Comparison of ENCODE assay signal across 9 mouse cellular contexts in the genomic region with DNA sequence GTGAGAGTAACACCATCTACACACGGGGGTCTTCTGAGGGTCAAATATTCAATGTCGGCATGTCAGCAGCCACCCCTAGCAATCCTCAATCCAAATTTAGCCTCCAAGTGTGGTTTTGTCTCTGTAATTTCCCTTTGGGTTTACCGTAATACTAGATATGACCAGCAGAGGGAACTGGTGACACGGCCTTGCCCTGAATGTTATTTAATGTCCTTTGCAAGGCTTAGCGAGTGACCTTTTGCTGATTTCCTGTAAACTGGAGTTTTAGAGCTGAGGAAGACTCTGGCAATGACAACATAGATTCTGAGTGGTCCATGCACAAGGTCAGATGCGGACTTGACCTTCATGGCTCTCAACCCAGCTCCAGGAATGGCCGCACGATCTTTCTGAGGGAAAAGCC. TPM values are rescaled to one million over a fixed set of nuclear protein-coding genes. Genes with fewer than 3 reads are reported as not detected.
A peak's percentile ranks its signal among the peaks of the same experiment; 100 is the strongest.
DNase-seq lines count a peak whose midpoint lies in the region; ATAC-seq lines count a peak whose summit lies in the region.
"Had no signal": no experiment of that assay in that cellular context is flagged by ENCODE, and none has a peak within 500 bp of the region (broad histone marks: within the 10 kb centered on the region; RNA-seq: fewer than 3 reads in every experiment).

No protein-coding gene starts in this region.

- H3K9me3 ChIP-seq in embryonic facial prominence, embryonic 11.5 days (replicated peaks; ENCODE audit: control insufficient read depth, low read length) = no peaks in the 10 kb centered on the region
- H3K9me3 ChIP-seq in intestine, embryonic 16.5 days (ENCODE audit: control insufficient read depth, low read length) = no peaks in the 10 kb centered on the region
- no peaks in the 10 kb centered on the region for H3K9me3 ChIP-seq in megakaryocyte, embryonic 14.5 days
- H3K9me3 ChIP-seq: liver, embryonic 15.5 days had no signal

- no peak overlapping the region for H3K9ac ChIP-seq in embryonic facial prominence, embryonic 11.5 days (replicated peaks; ENCODE audit: low read length)
- H3K9ac ChIP-seq in intestine, embryonic 16.5 days (ENCODE audit: low read depth, low read length) = no peak overlapping the region
- H3K9ac ChIP-seq: liver, embryonic 15.5 days had no signal

- H3K36me3 ChIP-seq in embryonic facial prominence, embryonic 11.5 days (replicated peaks; ENCODE audit: control insufficient read depth, insufficient read depth, low read depth, low read length) = no peaks in the 10 kb centered on the region
- no peaks in the 10 kb centered on the region for H3K36me3 ChIP-seq in intestine, embryonic 16.5 days (ENCODE audit: control insufficient read depth, insufficient read depth, low read length)
- no peaks in the 10 kb centered on the region for H3K36me3 ChIP-seq in megakaryocyte, embryonic 14.5 days (replicated peaks; ENCODE audit: low read length)
- H3K36me3 ChIP-seq: liver, embryonic 15.5 days had no signal

- H3K4me1 ChIP-seq in embryonic facial prominence, embryonic 11.5 days (ENCODE audit: control insufficient read depth, insufficient read depth, low read length) = no peaks in the 10 kb centered on the region
- H3K4me1 ChIP-seq in intestine, embryonic 16.5 days (ENCODE audit: control insufficient read depth, insufficient read depth, low read length) = no peaks in the 10 kb centered on the region
- H3K4me1 ChIP-seq in megakaryocyte, embryonic 14.5 days = peaks cover 42% of the 10 kb centered on the region

- H3K27ac ChIP-seq in embryonic facial prominence, embryonic 11.5 days (replicated peaks; ENCODE audit: low read depth, low read length) = no peak overlapping the region
- no peak overlapping the region for H3K27ac ChIP-seq in intestine, embryonic 16.5 days (ENCODE audit: low read length)
- H3K27ac ChIP-seq: liver, embryonic 15.5 days had no signal

- no peak overlapping the region for H3K4me2 ChIP-seq in embryonic facial prominence, embryonic 11.5 days (ENCODE audit: low read depth, low read length)
- H3K4me2 ChIP-seq in intestine, embryonic 16.5 days (ENCODE audit: low read depth, low read length) = no peak overlapping the region
- H3K4me2 ChIP-seq: liver, embryonic 15.5 days had no signal

- no peaks in the 10 kb centered on the region for H3K27me3 ChIP-seq in embryonic facial prominence, embryonic 11.5 days (ENCODE audit: control insufficient read depth, insufficient read depth, low read length)
- no peaks in the 10 kb centered on the region for H3K27me3 ChIP-seq in intestine, embryonic 16.5 days (replicated peaks; ENCODE audit: control insufficient read depth, insufficient read depth, low read length)
- peaks cover 17% of the 10 kb centered on the region for H3K27me3 ChIP-seq in megakaryocyte, embryonic 14.5 days (replicated peaks)
- H3K27me3 ChIP-seq: liver, embryonic 15.5 days had no signal

- ATAC-seq in embryonic facial prominence, embryonic 11.5 days (replicated peaks; ENCODE audit: insufficient number of reproducible peaks, low FRiP score, low TSS enrichment, low read depth) = no peak
- 0 out of 2 replicates have a peak, but pooled peaks have one; percentile 27 for ATAC-seq in intestine, embryonic 16.5 days

- WGBS in embryonic facial prominence, embryonic 11.5 days = 46% methylated on average over 8 of the region's 8 CpGs
- WGBS in intestine, embryonic 16.5 days = 41% methylated on average over 8 of the region's 8 CpGs

- no peak overlapping the region for H3K4me3 ChIP-seq in embryonic facial prominence, embryonic 11.5 days (ENCODE audit: low read depth, low read length)
- no peak overlapping the region for H3K4me3 ChIP-seq in intestine, embryonic 16.5 days (ENCODE audit: low read length)
- peak overlapping the region; percentile 23 for H3K4me3 ChIP-seq in megakaryocyte, embryonic 14.5 days (replicated peaks)
- H3K4me3 ChIP-seq: liver, embryonic 15.5 days had no signal

- peak; percentile 20 for DNase-seq in gastrocnemius, adult 18-20 months (ENCODE audit: low spot score)
- DNase-seq in gastrocnemius, postnatal 4 days (ENCODE audit: low spot score in 2 of 2) = no peak
- DNase-seq in 3T3-L1 (ENCODE audit: low read depth, low spot score) (peak; percentile 72), NIH3T3 (ENCODE audit: low read depth) (peak; percentile 64)
- DNase-seq in embryonic facial prominence, embryonic 11.5 days (ENCODE audit: low spot score) = peak; percentile 74
- DNase-seq in right cerebral cortex, postnatal 14 days = no peak

RNA-seq across cellular contexts. Expression of a gene that starts 44.7 kb away (rescaled TPM):
- under 1 TPM; 0.12 to 0.14 TPM for total RNA-seq in gastrocnemius, adult 18-20 months (2021)
- total RNA-seq in gastrocnemius, postnatal 4 days (2021) = under 1 TPM; 0.32 to 0.60 TPM
- 0.07 and 0.65 TPM in 2 replicates for polyA plus RNA-seq in embryonic facial prominence, embryonic 11.5 days (2014; fragmentation: Nextera tagmentation; extraction: Ambion mirVana)
- polyA plus RNA-seq in intestine, embryonic 16.5 days (2015; fragmentation: Nextera tagmentation; extraction: Ambion mirVana) = 0.45 and 0.58 TPM in 2 replicates
- 0.11 TPM in 1 of 2 replicates, not detected in the other for polyA plus RNA-seq in megakaryocyte, embryonic 14.5 days (2012; ENCODE audit: insufficient read depth, low replicate concordance)

Comparison
In these comparisons a context has a peak if more than half of its experiments do, and no peak if none do; other contexts are left out.
1. DNase-seq: peak in gastrocnemius, adult 18-20 months (single experiment), 3T3-L1 (single experiment), NIH3T3 (single experiment) and embryonic facial prominence, embryonic 11.5 days (single experiment); none in gastrocnemius, postnatal 4 days (0 of 2) and right cerebral cortex, postnatal 14 days (single experiment).